Mouse (Mus musculus) left cerebral cortex, adult 2 months (tissue): ENCODE results near the gene Cav1. TPM values are rescaled to one million over a fixed set of nuclear protein-coding genes. Genes with fewer than 3 reads are reported as not detected.

Experiments used
- DNase-seq, 2 experiments: peaks; one replicate each; pipeline ENCODE4 v3.0.0; 2021 to 2022; ENCODE audit warnings: low spot score in 2 of 2, mixed read lengths in 1 of 2; ENCODE audit errors: extremely low spot score in 1 of 2
- H3K27ac ChIP-seq: fragments of 200-600 bp; 2 replicates; pipeline ENCODE4 v1.8.1; 2022
- H3K4me3 ChIP-seq: fragments of 200-600 bp; 2 replicates; pipeline ENCODE4 v1.8.1; 2022
- CTCF ChIP-seq: fragments of 200-600 bp; IDR thresholded peaks from 2 replicates; pipeline ENCODE4 v1.8.1; 2022; ENCODE audit warnings: antibody characterized with exemption, mild to moderate bottlenecking, moderate library complexity
- intact Hi-C: fragments of 180-260 bp; cut with DNase I; formaldehyde crosslinking; loops from one replicate; pipeline ENCODE4 v1.15.1; 2025
- total RNA-seq, 2 experiments: library from RNA; stranded (reverse); gene quantifications; 2 replicates each; pipeline ENCODE4 v1.2.3; 2021

Cav1 gene
- total RNA-seq, 2 experiments from 2014 or later: 17.6 to 20.9 TPM

DNA sequence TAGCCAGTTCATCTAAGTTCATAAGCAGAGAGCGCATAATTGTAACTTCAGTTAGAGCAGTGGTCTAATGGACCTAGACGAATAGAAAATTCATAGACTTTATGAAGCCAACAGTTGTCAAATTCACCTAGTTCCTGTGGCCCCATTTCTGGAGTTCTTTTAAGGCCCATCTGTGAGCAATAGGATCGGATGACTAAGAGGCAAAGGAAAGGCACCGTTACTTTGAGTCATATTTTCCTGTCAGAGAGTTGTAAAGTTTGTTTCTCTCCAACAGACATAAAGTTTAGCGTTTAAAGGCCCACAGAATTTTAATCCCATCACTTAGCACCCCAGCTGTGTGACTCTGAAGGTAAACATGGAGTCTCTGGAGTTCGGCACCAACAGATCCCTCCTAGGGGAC is 15.8 kb downstream of the Cav1 start:
- intact Hi-C loops: no loop called here
- TF ChIP-seq CTCF: no peak
- Histone ChIP-seq H3K4me3 (no peak overlapping the region), H3K27ac (no peak overlapping the region)
- no peak for DNase-seq

DNA sequence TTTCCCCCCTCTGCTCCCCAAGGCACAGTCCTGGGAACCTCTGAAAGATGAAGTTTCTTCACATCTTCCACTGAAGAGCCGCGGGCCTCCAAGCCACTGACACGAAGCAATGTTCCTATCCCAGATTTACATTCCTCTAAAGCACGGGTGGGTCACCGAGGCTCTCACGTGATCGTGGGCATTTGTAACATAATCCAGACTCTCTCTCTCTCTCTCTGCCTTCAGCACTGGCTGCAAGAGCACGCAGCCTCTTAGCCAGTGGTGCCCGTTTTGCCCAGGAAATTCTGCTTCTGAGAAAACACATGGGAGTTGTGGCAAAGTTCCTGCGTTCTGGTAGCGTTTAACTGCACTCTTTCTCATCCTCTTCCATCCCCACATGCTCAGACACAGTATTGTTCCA is 21.1 kb downstream of the Cav1 start:
- Histone ChIP-seq H3K27ac (no peak overlapping the region), H3K4me3 (no peak overlapping the region)
- DNase-seq: no peak
- intact Hi-C loops: no loop called here
- no peak for TF ChIP-seq CTCF

DNA sequence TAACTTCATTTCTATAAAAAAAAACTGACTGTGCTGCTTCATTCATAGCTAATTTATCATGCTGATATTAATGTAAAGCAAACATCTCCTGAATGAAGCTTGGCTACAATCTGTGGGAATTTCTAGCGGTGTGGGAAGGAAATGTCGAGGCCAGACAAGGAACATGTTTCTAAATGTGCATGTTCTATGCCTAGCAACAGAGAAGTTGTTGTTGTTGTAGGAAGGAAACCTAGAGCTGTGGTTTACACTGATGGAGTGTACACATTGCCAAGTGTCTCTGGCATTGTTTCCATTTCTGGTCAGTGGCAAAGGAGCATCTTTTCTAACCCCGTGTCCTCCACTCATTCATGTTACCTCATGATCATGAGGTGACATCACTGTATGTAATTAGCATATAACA is 23.7 kb downstream of the Cav1 start:
- TF ChIP-seq CTCF: no peak
- intact Hi-C loops: no loop called here
- no peak for DNase-seq
- H3K27ac ChIP-seq: no peak overlapping the region
- no peak overlapping the region for H3K4me3 ChIP-seq

- H3K4me3 ChIP-seq: no peak overlapping the region
- intact Hi-C loops: no loop called here
- H3K27ac ChIP-seq: no peak overlapping the region
- TF ChIP-seq CTCF: no peak
- DNase-seq: no peak
Measured at GRCm38 (mm10) chr6:17337724-17338123, 31.6 kb downstream of the Cav1 start.

DNA sequence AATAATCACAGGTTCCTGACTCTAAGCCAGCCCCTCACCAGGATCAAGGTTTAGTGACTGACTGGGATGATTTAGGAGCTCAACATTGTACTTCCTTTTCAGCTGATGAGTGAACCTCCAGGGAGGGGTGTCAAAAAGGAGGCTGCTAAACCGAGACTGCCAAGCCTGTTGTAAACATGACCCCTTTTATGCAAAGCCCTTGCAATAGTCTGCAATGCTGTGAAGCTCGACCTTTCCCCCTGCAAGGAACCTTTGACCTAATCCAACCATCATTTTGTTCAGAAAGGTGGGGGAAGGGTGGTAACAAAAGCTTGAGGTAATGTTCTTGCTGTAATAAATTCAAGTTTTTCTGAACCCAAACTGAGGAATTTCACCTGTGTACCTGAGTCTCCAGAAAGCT is 34.3 kb downstream of the Cav1 start:
- DNase-seq: no peak
- Histone ChIP-seq H3K27ac (no peak overlapping the region), H3K4me3 (no peak overlapping the region)
- TF ChIP-seq CTCF: no peak
- intact Hi-C loops: no loop called here

DNA sequence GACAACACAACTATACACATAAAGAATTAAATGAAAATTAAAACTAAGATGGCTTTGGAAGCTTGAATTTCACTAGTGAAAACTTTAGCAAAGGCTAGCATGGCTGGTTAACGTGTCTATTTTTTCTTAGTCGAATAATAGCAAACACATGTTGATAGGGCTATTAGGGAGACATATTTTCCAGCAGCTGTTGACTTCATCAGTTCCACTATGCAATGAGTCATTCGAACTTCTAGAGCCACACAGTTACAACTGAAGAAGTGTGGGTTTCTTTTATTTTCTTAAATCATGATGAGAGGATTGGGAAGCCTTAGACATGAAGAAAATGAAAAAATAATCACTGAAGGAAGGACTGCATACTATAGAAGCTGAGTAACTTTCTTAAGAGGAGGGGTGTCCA is 41.9 kb downstream of the Cav1 start:
- intact Hi-C loops: no loop called here
- no peak overlapping the region for H3K4me3 ChIP-seq
- H3K27ac ChIP-seq: no peak overlapping the region
- no peak for DNase-seq
- TF ChIP-seq CTCF: no peak

GRCm38 (mm10) chr6:17350803-17351202 is 44.7 kb downstream of the Cav1 start:
- TF ChIP-seq CTCF: no peak
- H3K4me3 ChIP-seq: no peak overlapping the region
- intact Hi-C loops: no loop called here
- no peak for DNase-seq
- H3K27ac ChIP-seq: no peak overlapping the region

GRCm38 (mm10) chr6:17358896-17359690 is 53.0 kb downstream of the Cav1 start:
- peak; percentile 21 to 32 for DNase-seq
- no peak overlapping the region for H3K4me3 ChIP-seq
- peak; percentile 85 for TF ChIP-seq CTCF
- intact Hi-C loops: loop anchor here (1.0 to 5.0 kb wide), 3 partner anchors 78 to 332 kb away; partner anchors contain the start of gene Cav2
- H3K27ac ChIP-seq: no peak overlapping the region

DNA sequence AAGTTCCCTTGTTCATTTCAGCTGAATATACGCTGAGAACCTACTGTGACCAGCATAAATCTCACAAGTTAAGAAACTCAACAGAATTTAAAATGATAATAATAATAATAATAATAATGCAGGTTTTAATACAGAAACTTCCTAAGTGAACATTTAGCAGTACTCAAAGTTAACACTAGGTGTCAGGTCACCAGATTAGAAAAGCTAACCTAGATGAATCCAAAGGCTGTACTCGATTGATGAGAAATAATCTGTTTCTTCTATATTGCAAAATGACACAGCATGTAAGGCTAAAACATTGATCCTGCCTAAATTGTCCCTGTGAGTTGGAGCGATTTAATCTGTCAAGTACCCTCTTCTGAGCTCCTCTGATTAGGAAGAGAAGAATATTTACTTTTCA is 56.6 kb downstream of the Cav1 start:
- no peak for DNase-seq
- no peak overlapping the region for H3K27ac ChIP-seq
- intact Hi-C loops: loop anchor here (1.0 kb wide), 1 partner anchor 227 kb away; no protein-coding TSS in a partner anchor
- H3K4me3 ChIP-seq: no peak overlapping the region
- TF ChIP-seq CTCF: peak; percentile 69

DNA sequence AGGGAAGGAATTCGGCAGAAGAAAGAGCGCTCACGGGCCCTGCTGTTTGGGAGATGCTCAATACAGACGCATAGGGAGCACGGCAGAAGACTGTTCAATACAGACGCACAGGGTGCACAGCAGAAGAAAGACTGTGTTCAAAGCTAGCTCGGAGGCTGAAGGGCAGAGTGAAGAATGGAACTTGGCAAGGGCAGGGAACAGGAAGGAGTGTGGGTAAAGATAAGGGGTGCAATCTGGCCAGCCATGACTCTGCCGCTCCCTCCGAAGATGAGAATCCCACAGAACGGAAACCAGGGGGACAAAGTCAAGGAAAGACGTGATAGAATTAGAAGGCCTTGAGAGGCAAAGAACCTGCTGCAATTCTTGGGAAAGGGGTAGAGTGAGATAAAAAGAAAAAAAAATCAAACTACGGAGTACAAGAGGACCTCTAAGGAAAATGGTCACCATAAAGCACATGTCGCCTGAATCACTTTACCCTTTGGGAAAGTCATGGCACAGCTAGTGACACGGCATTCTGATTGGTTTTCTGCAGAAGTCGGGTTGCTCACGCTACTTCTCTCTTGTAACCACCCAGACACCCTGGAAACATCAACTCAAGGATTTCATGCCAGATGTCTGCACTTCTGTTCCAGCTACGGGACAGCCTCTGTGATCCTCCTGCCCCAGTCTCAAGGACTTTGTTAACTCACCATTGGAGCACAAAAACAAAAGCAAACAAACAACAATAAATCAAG is 57.5 kb downstream of the Cav1 start:
- no peak for TF ChIP-seq CTCF
- intact Hi-C loops: no loop called here
- H3K27ac ChIP-seq: no peak overlapping the region
- DNase-seq: no peak
- no peak overlapping the region for H3K4me3 ChIP-seq

DNA sequence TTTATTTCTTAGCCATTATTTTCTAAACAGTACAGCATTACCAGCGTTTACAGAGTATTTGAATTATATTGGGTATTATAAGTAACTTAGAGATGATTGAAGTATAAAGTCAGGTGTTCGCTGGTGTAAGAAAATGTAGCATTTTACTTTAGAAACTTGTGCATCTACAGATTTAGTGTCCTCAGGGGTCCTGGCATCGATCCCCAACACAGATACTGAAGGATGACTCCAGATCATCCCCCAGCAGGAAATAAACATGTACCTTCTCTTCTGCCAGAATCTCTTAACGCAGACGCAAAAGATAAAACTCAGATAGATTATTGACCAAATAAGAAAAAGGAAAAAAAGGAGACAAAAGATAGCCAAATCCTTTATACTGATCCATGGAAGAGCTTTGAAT is 68.2 kb downstream of the Cav1 start:
- DNase-seq: no peak
- no peak for TF ChIP-seq CTCF
- intact Hi-C loops: no loop called here

DNA sequence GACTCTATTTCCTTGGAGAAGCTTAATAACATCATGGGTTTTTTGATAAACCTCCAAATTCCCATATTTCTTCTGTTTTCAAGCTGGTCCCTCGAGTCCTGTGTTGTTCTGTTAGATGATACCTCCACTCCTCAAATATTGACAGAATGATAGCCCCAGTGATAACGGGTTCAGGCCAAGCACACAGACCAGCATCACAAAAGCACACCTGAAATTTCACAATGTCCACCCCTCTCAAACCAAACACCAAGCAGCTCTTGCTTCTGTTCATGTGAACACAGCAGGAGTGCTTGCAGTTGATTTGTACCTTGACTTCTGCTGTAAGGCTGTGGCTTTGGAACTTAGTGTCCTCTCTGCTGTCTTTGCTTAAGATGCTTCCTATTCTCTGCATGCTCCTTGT is 71.2 kb downstream of the Cav1 start:
- Histone ChIP-seq H3K4me3 (no peak overlapping the region), H3K27ac (no peak overlapping the region)
- DNase-seq: no peak
- intact Hi-C loops: no loop called here
- no peak for TF ChIP-seq CTCF

More for the DNA sequence above, 68.2 kb downstream of the Cav1 start:
- Histone ChIP-seq H3K27ac (no peak overlapping the region), H3K4me3 (no peak overlapping the region)

DNA sequence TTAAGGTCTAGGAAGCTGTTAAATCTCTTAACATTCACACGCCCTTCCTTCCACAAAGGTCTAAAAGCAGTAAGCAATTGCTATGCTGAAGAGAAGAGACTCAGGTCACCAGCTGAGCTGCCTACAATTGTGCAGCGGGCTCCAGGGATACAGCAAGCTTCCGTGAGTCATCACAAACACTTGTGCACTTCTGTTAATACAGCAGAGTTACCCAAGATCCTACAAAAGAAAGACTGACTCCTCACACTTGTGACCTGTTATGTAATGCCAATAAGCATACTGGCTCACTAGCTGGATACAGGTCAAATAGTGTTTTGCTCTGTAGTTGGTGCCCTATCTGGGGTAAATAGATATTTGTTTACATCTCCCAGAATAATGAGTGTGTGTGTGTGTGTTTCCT is 74.0 kb downstream of the Cav1 start:
- DNase-seq: no peak
- TF ChIP-seq CTCF: no peak
- H3K4me3 ChIP-seq: no peak overlapping the region
- no peak overlapping the region for H3K27ac ChIP-seq
- intact Hi-C loops: no loop called here
